Comparison of ENCODE assay signal across 8 mouse cellular contexts in the genomic region with DNA sequence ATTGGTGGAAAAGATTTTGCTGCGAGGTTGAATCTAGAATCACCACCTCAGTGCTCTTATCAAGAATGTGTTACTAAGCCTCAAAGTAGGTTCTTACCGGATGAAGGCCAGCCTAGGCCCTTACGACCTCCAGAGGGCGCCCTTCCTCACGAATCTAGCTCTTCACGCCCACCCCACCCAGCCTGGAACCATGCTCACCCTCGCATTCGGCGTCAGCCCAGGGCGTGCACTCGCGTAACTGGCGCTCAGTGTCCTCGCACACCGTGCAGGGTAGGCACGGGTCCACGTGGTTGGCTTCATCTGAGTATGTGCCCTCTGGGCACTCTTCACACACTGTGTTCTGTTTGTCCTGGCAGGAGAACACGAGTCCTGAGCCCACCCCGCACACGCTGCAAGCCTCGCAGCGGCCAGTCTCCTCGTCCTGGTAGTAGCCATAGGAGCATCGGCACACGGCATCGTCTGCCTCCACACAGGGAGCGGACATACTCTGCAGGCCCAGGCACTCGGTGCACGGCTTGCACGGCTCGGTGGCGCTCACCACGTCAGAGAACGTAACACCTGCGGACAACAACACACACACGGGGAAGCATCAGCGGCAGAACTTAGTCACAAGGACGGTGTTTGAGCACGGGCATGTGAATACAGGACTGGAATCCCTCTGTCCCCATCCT. TPM values are rescaled to one million over a fixed set of nuclear protein-coding genes. Genes with fewer than 3 reads are reported as not detected.
A peak's percentile ranks its signal among the peaks of the same experiment; 100 is the strongest.
DNase-seq lines count a peak whose midpoint lies in the region; ATAC-seq and TF ChIP-seq lines count a peak whose summit lies in the region.

No protein-coding gene starts in this region.

- H3K36me3 ChIP-seq in kidney, adult 2 months (ENCODE audit: control insufficient read depth, insufficient read depth, low read length), result no peaks in the 10 kb centered on the region
- H3K36me3 ChIP-seq in kidney, embryonic 16.5 days (ENCODE audit: insufficient read depth, low read length), result no peaks in the 10 kb centered on the region
- H3K36me3 ChIP-seq in embryonic facial prominence, embryonic 14.5 days (ENCODE audit: control insufficient read depth, insufficient read depth, low read length), result peaks cover 7% of the 10 kb centered on the region
- H3K36me3 ChIP-seq in kidney, postnatal 0 days (ENCODE audit: insufficient read depth, low read length), result no peaks in the 10 kb centered on the region

- no peak for ATAC-seq in kidney, embryonic 16.5 days (ENCODE audit: low FRiP score, low TSS enrichment)
- ATAC-seq in embryonic facial prominence, embryonic 14.5 days (ENCODE audit: low read depth), result no peak; the same call in 1 of the 2 replicates
- no peak; the same call in 1 of the 2 replicates for ATAC-seq in kidney, postnatal 0 days (replicated peaks; ENCODE audit: low FRiP score, low read depth)
- ATAC-seq in megakaryocyte progenitor cell, adult 5-6 weeks (replicated peaks; ENCODE audit: poor library complexity), result peak; percentile 90

- TF ChIP-seq CTCF in kidney, adult 2 months (conservative IDR thresholded peaks at IDR 0.05; ENCODE audit: insufficient read depth, insufficient read length, low read depth, low read length), result peak; percentile 72
- TF ChIP-seq CTCF in kidney, postnatal 0 days (IDR thresholded peaks at IDR 0.05; ENCODE audit: low read depth), result peak; percentile 76

- no peak for DNase-seq in kidney, adult 2 months
- peak; percentile 73 for DNase-seq in MN1 (ENCODE audit: low spot score)
- peak; percentile 76 for DNase-seq in embryonic facial prominence, embryonic 14.5 days (ENCODE audit: low spot score)
- DNase-seq in kidney, postnatal 0 days (ENCODE audit: low spot score), result peak; percentile 86
- DNase-seq in thymus, postnatal 10 days (ENCODE audit: low spot score in 2 of 2), result peak; percentile 18 to 64
- no peak for DNase-seq in frontal cortex, postnatal 36 days (ENCODE audit: low spot score in 2 of 2)

- H3K9ac ChIP-seq in kidney, embryonic 16.5 days (replicated peaks; ENCODE audit: low read length), result no peak overlapping the region
- H3K9ac ChIP-seq in embryonic facial prominence, embryonic 14.5 days (ENCODE audit: low read depth, low read length), result no peak overlapping the region
- no peak overlapping the region for H3K9ac ChIP-seq in kidney, postnatal 0 days (ENCODE audit: low read depth, low read length)

- H3K4me2 ChIP-seq in kidney, embryonic 16.5 days (replicated peaks; ENCODE audit: low read depth, low read length), result no peak overlapping the region; the same call in 1 of the 2 replicates
- H3K4me2 ChIP-seq in embryonic facial prominence, embryonic 14.5 days (ENCODE audit: low read depth, low read length), result peak overlapping the region; percentile 28; the same call in 1 of the 2 replicates
- no peak overlapping the region for H3K4me2 ChIP-seq in kidney, postnatal 0 days (ENCODE audit: low read length)

- H3K9me3 ChIP-seq in kidney, embryonic 16.5 days (ENCODE audit: low read length), result no peaks in the 10 kb centered on the region
- no peaks in the 10 kb centered on the region for H3K9me3 ChIP-seq in embryonic facial prominence, embryonic 14.5 days (ENCODE audit: control insufficient read depth, low read length)
- H3K9me3 ChIP-seq in kidney, postnatal 0 days (replicated peaks; ENCODE audit: low read length), result no peaks in the 10 kb centered on the region

- no peak overlapping the region for H3K4me3 ChIP-seq in kidney, adult 2 months (ENCODE audit: insufficient read depth, low read depth, low read length)
- no peak overlapping the region for H3K4me3 ChIP-seq in kidney, embryonic 16.5 days (ENCODE audit: low read length)
- peak overlapping the region; percentile 15; the same call in 1 of the 2 replicates for H3K4me3 ChIP-seq in embryonic facial prominence, embryonic 14.5 days (ENCODE audit: low read depth, low read length)
- H3K4me3 ChIP-seq in kidney, postnatal 0 days (replicated peaks; ENCODE audit: low read depth, low read length), result no peak overlapping the region

- no peaks in the 10 kb centered on the region for H3K27me3 ChIP-seq in kidney, adult 2 months (replicated peaks; ENCODE audit: control insufficient read depth, insufficient read depth, low read length)
- peaks cover 42% of the 10 kb centered on the region for H3K27me3 ChIP-seq in kidney, embryonic 16.5 days (ENCODE audit: insufficient read depth, low read length)
- H3K27me3 ChIP-seq in embryonic facial prominence, embryonic 14.5 days (replicated peaks; ENCODE audit: control insufficient read depth, insufficient read depth, low read length), result peaks cover 27% of the 10 kb centered on the region
- H3K27me3 ChIP-seq in kidney, postnatal 0 days (ENCODE audit: insufficient read depth, low read length), result peaks cover 14% of the 10 kb centered on the region

- TF ChIP-seq POLR2A in kidney, adult 2 months (IDR thresholded peaks at IDR 0.05; ENCODE audit: low read depth, low read length), result no peak

- WGBS in kidney, adult 2 months, result 42% methylated on average over 39 of the region's 39 CpGs
- WGBS in kidney, embryonic 16.5 days, result 28% methylated on average over 39 of the region's 39 CpGs
- 24% methylated on average over 39 of the region's 39 CpGs for WGBS in embryonic facial prominence, embryonic 14.5 days
- 43% methylated on average over 39 of the region's 39 CpGs for whole genome bisulfite sequencing in kidney, postnatal 0 days

- H3K4me1 ChIP-seq in kidney, adult 2 months (ENCODE audit: control insufficient read depth, insufficient read depth, low read length), result 0 out of 2 replicates have a peak, but pooled peaks cover 2% of the 10 kb centered on the region
- H3K4me1 ChIP-seq in kidney, embryonic 16.5 days (ENCODE audit: insufficient read depth, low read length), result peaks cover 29% of the 10 kb centered on the region
- H3K4me1 ChIP-seq in embryonic facial prominence, embryonic 14.5 days (ENCODE audit: control insufficient read depth, insufficient read depth, low read length), result peaks cover 49% of the 10 kb centered on the region
- peaks cover 14% of the 10 kb centered on the region; the same call in 1 of the 2 replicates for H3K4me1 ChIP-seq in kidney, postnatal 0 days (replicated peaks; ENCODE audit: insufficient read depth, low read length)

- H3K27ac ChIP-seq in kidney, adult 2 months (ENCODE audit: insufficient read depth, low read depth, low read length), result no peak overlapping the region
- H3K27ac ChIP-seq in kidney, embryonic 16.5 days (ENCODE audit: low read length), result no peak overlapping the region
- H3K27ac ChIP-seq in embryonic facial prominence, embryonic 14.5 days (replicated peaks; ENCODE audit: low read depth, low read length), result no peak overlapping the region
- H3K27ac ChIP-seq in kidney, postnatal 0 days, result no peak overlapping the region

RNA-seq across cellular contexts. Expression of gene Ngfr, which starts 9.6 kb away (rescaled TPM):
- 5.7 and 6.6 TPM in 2 replicates for polyA plus RNA-seq in kidney, adult 2 months (2012; rRNA removed)
- polyA plus RNA-seq in kidney, embryonic 16.5 days (2015; fragmentation: Nextera tagmentation; extraction: Ambion mirVana), result 29.7 and 29.9 TPM in 2 replicates
- 47.5 and 58.7 TPM in 2 replicates for polyA plus RNA-seq in embryonic facial prominence, embryonic 14.5 days (2014; fragmentation: Nextera tagmentation; extraction: Ambion mirVana)
- 6.2 and 7.6 TPM in 2 replicates for polyA plus RNA-seq in kidney, postnatal 0 days (2015; fragmentation: Nextera tagmentation; extraction: Ambion mirVana)
- not detected in 2 replicates for total RNA-seq in megakaryocyte progenitor cell, adult 5-6 weeks (2015)
- total RNA-seq in megakaryocyte progenitor cell, adult 5-6 weeks (2017), result not detected in 2 replicates

Comparison
In these comparisons a context has a peak if more than half of its experiments do, and no peak if none do; other contexts are left out.
1. DNase-seq: peak in MN1 (single experiment), embryonic facial prominence, embryonic 14.5 days (single experiment), kidney, postnatal 0 days (single experiment) and thymus, postnatal 10 days (2 of 2); none in kidney, adult 2 months (single experiment) and frontal cortex, postnatal 36 days (0 of 2).